Mouse (Mus musculus): Measurements from ENCODE around the gene Ttc22.

GRCm38 (mm10) chr4:106633281-106634085 is 11.3 kb downstream of the Ttc22 start:
- no peak for TF ChIP-seq CTCF (IDR thresholded peaks at IDR 0.05; ENCODE audit: control insufficient read depth, insufficient read depth, low read length)
- TF ChIP-seq POLR2A (IDR thresholded peaks at IDR 0.05; ENCODE audit: borderline replicate concordance, control insufficient read depth, low read depth, low read length), result no peak

All from bone marrow, adult 2 months (tissue).